In the genomic region with DNA sequence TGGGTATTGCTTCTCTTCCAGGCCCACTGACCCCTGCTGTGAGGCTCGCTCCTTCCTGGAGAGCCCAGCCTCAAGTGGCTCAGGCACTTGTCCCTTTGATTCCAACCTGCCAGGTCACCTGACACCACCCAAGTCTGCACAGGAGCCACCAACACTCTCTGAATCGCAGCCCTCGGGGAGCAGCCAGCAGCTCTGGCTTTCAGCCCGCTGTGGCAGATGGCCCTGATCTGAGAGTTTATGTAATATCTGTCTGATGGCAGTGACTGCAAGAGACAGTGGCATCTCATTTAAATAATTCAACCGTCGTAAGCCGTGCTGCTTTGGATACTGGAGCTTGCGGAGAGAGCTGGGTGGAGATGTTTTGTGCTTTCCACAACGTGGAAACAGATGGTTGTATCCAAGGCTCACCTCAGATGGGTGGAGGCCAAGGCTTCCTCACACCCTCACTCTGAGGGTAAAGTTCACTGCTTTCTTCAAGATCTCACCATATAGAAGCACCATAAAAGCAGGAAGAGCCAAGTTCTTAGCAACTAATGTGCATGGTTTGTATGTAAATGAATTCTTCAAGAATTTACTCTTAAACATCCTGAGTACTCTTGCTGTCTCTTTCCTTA, we compare ENCODE assay signal across 8 mouse cellular contexts. TPM values are rescaled to one million over a fixed set of nuclear protein-coding genes. Genes with fewer than 3 reads are reported as not detected.
DNase-seq lines count a peak whose midpoint lies in the region; ATAC-seq lines count a peak whose summit lies in the region.

No protein-coding gene starts in this region.

- H3K9ac ChIP-seq in heart, embryonic 13.5 days = 0 out of 2 replicates have a peak overlapping the region, but pooled peaks have one; percentile 11
- H3K9ac ChIP-seq in heart, embryonic 11.5 days (ENCODE audit: low read depth, low read length) = no peak overlapping the region

- WGBS in heart, embryonic 13.5 days = 43% methylated on average over 9 of the region's 9 CpGs
- WGBS in heart, embryonic 11.5 days (ENCODE audit: insufficient replicate concordance) = 61% methylated on average over 9 of the region's 9 CpGs

- no peaks in the 10 kb centered on the region for H3K27me3 ChIP-seq in heart, embryonic 13.5 days (replicated peaks)
- H3K27me3 ChIP-seq in heart, embryonic 11.5 days (ENCODE audit: control insufficient read depth, insufficient read depth, low read length) = no peaks in the 10 kb centered on the region

- no peak for ATAC-seq in heart, embryonic 13.5 days (ENCODE audit: extremely low read depth, insufficient number of reproducible peaks, low FRiP score, low TSS enrichment)
- no peak for ATAC-seq in heart, embryonic 11.5 days (replicated peaks; ENCODE audit: insufficient number of reproducible peaks, low FRiP score, low TSS enrichment)
- no peak for ATAC-seq in erythroid progenitor cell, adult 5-6 weeks (replicated peaks; ENCODE audit: low FRiP score, poor library complexity, severe bottlenecking)
- ATAC-seq in inflammation-experienced regulatory T-cells, adult 6 months = no peak

- no peaks in the 10 kb centered on the region for H3K9me3 ChIP-seq in heart, embryonic 13.5 days
- H3K9me3 ChIP-seq in heart, embryonic 11.5 days (replicated peaks; ENCODE audit: control insufficient read depth, low read length) = no peaks in the 10 kb centered on the region

- no peaks in the 10 kb centered on the region for H3K36me3 ChIP-seq in heart, embryonic 13.5 days
- no peaks in the 10 kb centered on the region for H3K36me3 ChIP-seq in heart, embryonic 11.5 days (ENCODE audit: control insufficient read depth, insufficient read depth, low read length)

- H3K4me1 ChIP-seq in heart, embryonic 13.5 days = peaks cover 62% of the 10 kb centered on the region
- H3K4me1 ChIP-seq in heart, embryonic 11.5 days (ENCODE audit: control insufficient read depth, insufficient read depth, low read length) = peaks cover 20% of the 10 kb centered on the region

- H3K4me2 ChIP-seq in heart, embryonic 13.5 days = no peak overlapping the region
- no peak overlapping the region for H3K4me2 ChIP-seq in heart, embryonic 11.5 days

- no peak overlapping the region for H3K4me3 ChIP-seq in heart, embryonic 13.5 days
- no peak overlapping the region for H3K4me3 ChIP-seq in heart, embryonic 11.5 days (ENCODE audit: low read depth, low read length)

- DNase-seq in cerebellum, adult 11 months = peak; percentile 93
- peak; percentile 72 to 88 for DNase-seq in gastrocnemius, adult 8-10 months (ENCODE audit: low spot score in 2 of 2)
- DNase-seq in layer of hippocampus, adult 9-10 months (ENCODE audit: low spot score) = peak; percentile 86
- peak; percentile 27 for DNase-seq in retina, embryonic 14.5 days (ENCODE audit: low spot score)

- no peak overlapping the region for H3K27ac ChIP-seq in heart, embryonic 13.5 days (replicated peaks)
- H3K27ac ChIP-seq in heart, embryonic 11.5 days (ENCODE audit: low read depth, low read length) = no peak overlapping the region

RNA-seq across cellular contexts. Expression of a gene that starts 24.9 kb away (rescaled TPM):
- polyA plus RNA-seq in heart, embryonic 13.5 days (2015; fragmentation: Nextera tagmentation; extraction: Ambion mirVana) = 2.2 and 2.4 TPM in 2 replicates
- polyA plus RNA-seq in heart, embryonic 11.5 days (2014; fragmentation: Nextera tagmentation; extraction: Ambion mirVana) = 1.8 and 2.1 TPM in 2 replicates
- total RNA-seq in gastrocnemius, adult 8-10 months (2022) = 1 to 10 TPM in 3 of 4 experiments, under 1 TPM in 1; 0.73 to 1.3 (median 1.2) TPM
- 0.84 TPM in 1 of 2 replicates, not detected in the other for total RNA-seq in erythroid progenitor cell, adult 5-6 weeks (2015; ENCODE audit: low replicate concordance)
- 0.51 and 1.6 TPM in 2 replicates for total RNA-seq in erythroid progenitor cell, adult 5-6 weeks (2017; ENCODE audit: low replicate concordance)
- under 1 TPM; 0.24 to 0.61 (median 0.40) TPM for polyA plus RNA-seq in inflammation-experienced regulatory T-cells, adult 6 months (2017; shearing (Covaris generic))

Comparison
In these comparisons a context has a peak if more than half of its experiments do, and no peak if none do; other contexts are left out.
1. DNase-seq: peak in every context shown above with its lines; median percentile 93 in cerebellum, adult 11 months; 86 in layer of hippocampus, adult 9-10 months; 80 in gastrocnemius, adult 8-10 months; 27 in retina, embryonic 14.5 days.